Mouse (Mus musculus) bone marrow macrophage, adult 2 months (primary cell): ENCODE data around the gene Angel1.

Source experiments
- CTCF ChIP-seq: IDR thresholded peaks from 2 replicates; pipeline ENCODE4 v1.5.1; 2012; ENCODE audit warnings: low read depth, mild to moderate bottlenecking, low read length, moderate library complexity
- POLR2A ChIP-seq: IDR thresholded peaks from 2 replicates; pipeline ENCODE4 v1.6.1; 2012; ENCODE audit warnings: mild to moderate bottlenecking, low read depth, low read length, borderline replicate concordance

DNA sequence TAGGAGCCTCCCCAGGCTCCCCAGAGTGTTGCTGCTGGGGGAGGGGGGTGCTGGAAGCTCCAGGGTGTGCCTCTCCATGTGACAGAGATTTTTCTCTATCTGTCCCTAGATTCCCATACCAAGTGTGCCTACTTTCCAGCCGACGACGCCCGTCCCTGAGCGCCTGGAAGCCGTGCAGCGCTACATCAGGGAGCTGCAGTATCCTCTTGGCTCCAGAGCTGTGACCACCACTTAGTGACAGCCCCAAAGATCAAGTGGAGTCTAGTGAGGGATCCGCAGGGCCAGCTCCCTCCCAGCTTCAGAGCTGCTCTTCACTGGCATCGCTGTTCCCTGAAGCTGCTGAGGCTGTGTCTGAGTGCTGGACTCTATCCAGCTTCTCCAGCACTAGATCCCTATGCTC lies 41.0 kb downstream of the Angel1 start:
- TF ChIP-seq POLR2A, result no peak
- TF ChIP-seq CTCF, result no peak
